Comparison of ENCODE assay signal across 26 mouse cellular contexts in genomic region chr5:147476109-147476508, GRCm38 (mm10).
"Had no signal": no experiment of that assay in that cellular context is flagged by ENCODE, and none has a peak within 500 bp of the region (broad histone marks: within the 10 kb centered on the region; RNA-seq: fewer than 3 reads in every experiment).

No protein-coding gene starts in this region.

- H3K9ac ChIP-seq: heart, embryonic 13.5 days; heart, embryonic 15.5 days; hindbrain, embryonic 14.5 days; kidney, embryonic 15.5 days; limb, embryonic 13.5 days; limb, embryonic 15.5 days; liver, embryonic 12.5 days; liver, embryonic 14.5 days had no signal

- ATAC-seq: hindbrain, embryonic 16.5 days; intestine, embryonic 16.5 days; liver, embryonic 12.5 days had no signal

- H3K4me3 ChIP-seq: gastrocnemius, adult 2 months; heart, adult 2 months; heart, embryonic 13.5 days; heart, embryonic 15.5 days; kidney, embryonic 15.5 days; limb, embryonic 13.5 days; limb, embryonic 15.5 days; liver, embryonic 12.5 days had no signal

- H3K4me1 ChIP-seq: kidney, embryonic 15.5 days; limb, embryonic 13.5 days had no signal

- DNase-seq: gastrocnemius, adult 2 months; gastrocnemius, postnatal 10 days; gastrocnemius, postnatal 25 days; heart, adult 11 months; heart, adult 2 months; heart, postnatal 14 days; heart, postnatal 36 days; kidney, adult 18-20 months; kidney, adult 8-10 months; kidney, postnatal 14 days; kidney, postnatal 36 days; layer of hippocampus, adult 9-11 months; layer of hippocampus, postnatal 36 days; left cerebral cortex, postnatal 4 days had no signal

- H3K27me3 ChIP-seq: heart, embryonic 13.5 days; heart, embryonic 15.5 days; kidney, embryonic 15.5 days; limb, embryonic 13.5 days; limb, embryonic 15.5 days; liver, embryonic 12.5 days had no signal

- H3K4me2 ChIP-seq: heart, embryonic 11.5 days; heart, embryonic 13.5 days; heart, embryonic 15.5 days; hindbrain, embryonic 14.5 days; kidney, embryonic 15.5 days; limb, embryonic 13.5 days; limb, embryonic 15.5 days; liver, embryonic 12.5 days had no signal

- H3K27ac ChIP-seq: gastrocnemius, adult 2 months; heart, adult 2 months; heart, embryonic 13.5 days; hindbrain, embryonic 14.5 days; kidney, embryonic 15.5 days; kidney, postnatal 0 days; limb, embryonic 13.5 days; limb, embryonic 15.5 days; liver, embryonic 12.5 days; liver, embryonic 14.5 days had no signal

- H3K36me3 ChIP-seq: kidney, embryonic 15.5 days; limb, embryonic 13.5 days; limb, embryonic 15.5 days had no signal

- H3K9me3 ChIP-seq: heart, embryonic 13.5 days; heart, embryonic 15.5 days; kidney, embryonic 15.5 days; limb, embryonic 13.5 days; limb, embryonic 15.5 days; liver, embryonic 12.5 days had no signal
